Mouse (Mus musculus): ENCODE data around the gene Cfap52.

Cfap52 gene

DNA sequence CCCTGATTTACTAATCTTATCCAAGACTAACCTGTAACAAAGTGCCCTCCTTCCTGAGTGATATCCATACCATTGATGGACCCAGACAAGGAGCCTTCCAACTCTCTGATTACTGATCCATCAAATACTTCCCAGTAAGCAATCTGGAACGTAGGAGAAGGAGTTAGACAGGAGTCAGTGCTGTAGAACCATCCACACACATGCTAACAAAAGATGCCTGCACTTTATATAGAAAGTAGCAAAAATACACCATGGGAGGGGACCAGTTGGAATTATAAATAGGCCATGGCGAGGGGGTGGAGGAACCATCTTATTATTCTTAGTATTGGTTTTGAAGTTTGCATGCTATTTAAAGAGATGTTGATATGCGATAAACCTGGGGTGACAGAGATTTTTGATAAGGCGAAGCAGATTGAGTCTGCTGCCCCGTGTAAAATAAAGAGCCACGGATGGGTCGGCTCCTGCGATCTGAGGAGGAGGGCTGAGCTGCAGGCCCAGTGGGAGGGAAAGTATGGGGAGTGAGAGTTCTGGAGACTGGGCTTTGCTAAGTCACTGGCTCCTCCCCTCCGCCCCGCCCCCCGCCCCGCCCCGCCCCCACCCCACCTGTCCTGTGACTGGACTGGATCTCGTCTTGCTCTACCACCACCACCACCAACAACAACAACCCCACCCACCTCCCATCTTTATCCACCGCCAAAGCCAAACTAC is 38.9 kb downstream of the Cfap52 start:
- no peak for DNase-seq (ENCODE audit: low spot score in 2 of 2)

DNA sequence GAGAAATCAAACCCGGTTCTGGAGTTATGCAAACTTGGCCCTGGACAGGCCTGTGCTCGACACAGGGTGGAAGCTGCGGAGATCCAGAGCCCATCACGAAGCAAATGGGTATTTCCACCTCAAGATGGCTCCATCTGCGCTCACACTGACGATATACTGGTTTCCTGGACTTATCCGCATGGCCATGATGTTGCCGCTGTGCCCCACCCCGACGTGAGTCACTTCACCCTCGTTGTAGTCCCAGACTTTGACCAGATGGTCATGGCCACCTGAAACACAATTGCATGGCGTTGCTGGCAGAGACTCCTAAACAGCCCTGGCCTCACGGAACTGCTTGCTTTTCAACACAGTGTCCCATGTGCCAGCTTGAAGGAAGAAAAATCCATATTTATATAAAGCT is 40.5 kb downstream of the Cfap52 start:
- DNase-seq (ENCODE audit: low spot score in 2 of 2) = no peak

DNA sequence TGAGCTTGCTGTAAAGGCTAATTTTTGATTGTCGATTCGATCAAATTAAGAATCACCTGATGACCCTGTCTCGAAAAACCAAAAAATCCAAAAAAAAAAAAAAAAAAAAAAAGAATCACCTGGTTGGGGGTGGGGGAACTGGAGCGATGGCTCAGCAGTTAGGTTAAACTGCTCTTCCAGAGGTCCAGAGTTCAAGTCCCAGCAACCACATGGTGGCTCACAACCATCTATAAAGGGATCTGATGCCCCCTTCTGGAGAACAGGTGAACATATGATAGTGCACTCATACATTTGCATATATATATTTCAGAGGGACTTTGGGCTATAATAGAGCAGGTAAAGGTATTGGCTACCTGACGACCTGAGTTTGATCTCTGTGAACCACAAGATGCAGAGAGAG is 41.7 kb downstream of the Cfap52 start:
- DNase-seq (ENCODE audit: low spot score in 2 of 2) = no peak

DNA sequence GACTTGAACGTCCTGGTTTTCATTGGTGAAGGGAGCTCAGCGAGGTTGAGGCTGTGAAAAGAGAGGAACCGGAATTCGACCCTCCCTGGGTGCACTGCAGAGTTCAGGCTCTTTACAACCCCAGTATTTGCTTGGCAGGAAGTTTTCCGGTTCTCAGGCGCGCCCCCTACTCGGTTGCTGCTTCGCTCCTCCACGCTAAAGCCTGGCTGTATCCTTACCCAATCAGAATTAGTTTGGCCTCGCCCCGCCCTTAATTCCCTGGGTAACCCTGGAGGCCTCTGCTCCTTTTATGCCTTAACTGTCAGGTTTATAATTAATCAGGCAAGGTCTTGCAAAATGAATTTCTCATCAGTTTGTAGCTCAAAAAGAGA is 42.7 kb downstream of the Cfap52 start:
- DNase-seq (ENCODE audit: low spot score in 2 of 2) = no peak

DNA sequence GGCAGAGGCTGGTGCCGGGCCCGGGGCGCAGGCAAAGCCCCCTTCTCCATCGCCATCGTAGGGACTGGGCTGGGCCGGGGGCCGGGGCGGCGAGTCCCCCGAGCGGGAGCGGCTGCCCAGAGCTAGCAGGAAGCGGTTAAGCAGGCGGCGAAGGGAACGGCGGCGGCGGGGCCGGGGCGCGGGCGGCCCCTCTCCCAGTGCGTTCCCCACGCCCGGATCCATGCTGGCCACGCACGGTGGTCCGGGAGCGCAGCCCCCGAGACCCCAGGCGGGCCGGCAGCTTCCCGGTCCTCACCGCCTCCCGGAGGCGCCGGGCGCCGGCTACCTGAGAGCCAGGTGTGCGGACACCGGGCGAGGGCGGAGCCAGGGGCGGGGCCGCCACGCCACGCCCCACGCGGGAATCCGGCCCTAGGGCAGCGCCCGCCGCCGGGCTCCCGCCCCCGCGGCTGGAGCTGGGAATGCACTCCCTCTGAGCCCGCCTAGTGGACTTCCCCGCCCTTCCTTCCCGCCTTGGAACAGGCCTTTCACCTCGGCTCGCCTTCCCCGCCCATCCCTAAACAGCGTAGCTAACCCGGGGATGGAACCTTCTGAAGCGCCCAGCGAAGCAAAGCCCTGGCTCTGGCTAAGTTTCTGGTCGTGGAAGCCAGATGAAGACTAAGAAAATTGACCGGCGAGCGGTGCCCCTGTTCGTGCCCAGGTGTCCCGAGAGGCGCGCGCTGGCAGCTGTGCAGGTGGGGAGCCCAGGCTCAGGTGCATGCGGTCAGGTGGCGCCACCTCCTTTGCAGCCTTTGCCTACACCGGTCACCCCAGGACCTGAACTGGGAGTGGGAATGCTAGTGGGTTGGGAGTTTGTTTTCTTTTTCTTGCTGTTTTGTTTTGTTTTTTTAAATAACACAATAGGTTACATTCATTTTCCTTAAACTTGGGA is 43.4 kb downstream of the Cfap52 start, which contains the start of gene Usp43:
TSS of gene Usp43 (minus strand) at position 327 of the 928 bp plus-strand sequence.
- DNase-seq (ENCODE audit: low spot score in 2 of 2) = no peak

DNA sequence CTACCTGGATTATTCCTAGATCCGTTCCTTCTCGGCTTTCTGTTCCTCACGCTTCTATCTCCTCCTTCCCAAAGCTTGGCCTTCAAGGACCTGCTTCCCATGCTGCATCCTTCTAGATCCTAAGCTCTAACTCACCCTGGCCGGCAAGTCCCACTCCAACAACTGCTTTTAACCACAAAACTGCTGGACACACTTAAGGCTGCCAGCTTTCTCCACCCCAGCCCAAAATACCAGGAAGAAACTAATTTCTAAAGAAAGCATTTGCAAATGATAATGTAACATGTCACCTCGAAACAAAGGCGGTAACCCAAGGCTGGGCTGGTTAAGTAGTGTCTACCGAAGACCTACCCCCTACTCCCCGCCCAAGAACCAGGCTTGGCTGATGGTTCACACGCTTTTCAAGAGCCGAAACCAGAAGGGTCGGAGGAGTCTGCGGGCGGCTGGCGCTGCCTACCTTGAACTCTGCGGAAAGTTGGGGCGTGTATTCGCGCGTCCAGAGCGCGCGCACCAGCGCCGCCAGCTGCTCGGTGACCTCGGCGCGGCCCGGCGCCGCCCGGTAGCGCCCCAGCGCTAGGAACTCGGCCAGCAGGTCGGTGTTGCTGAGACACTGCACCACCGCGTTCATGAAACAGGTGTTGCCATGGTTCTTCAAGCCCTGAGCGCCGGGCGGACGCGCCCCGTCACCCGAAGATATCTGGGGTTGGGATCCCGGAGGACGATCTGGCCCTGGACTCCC is 44.2 kb downstream of the Cfap52 start:
- no peak for DNase-seq (ENCODE audit: low spot score in 2 of 2)

DNA sequence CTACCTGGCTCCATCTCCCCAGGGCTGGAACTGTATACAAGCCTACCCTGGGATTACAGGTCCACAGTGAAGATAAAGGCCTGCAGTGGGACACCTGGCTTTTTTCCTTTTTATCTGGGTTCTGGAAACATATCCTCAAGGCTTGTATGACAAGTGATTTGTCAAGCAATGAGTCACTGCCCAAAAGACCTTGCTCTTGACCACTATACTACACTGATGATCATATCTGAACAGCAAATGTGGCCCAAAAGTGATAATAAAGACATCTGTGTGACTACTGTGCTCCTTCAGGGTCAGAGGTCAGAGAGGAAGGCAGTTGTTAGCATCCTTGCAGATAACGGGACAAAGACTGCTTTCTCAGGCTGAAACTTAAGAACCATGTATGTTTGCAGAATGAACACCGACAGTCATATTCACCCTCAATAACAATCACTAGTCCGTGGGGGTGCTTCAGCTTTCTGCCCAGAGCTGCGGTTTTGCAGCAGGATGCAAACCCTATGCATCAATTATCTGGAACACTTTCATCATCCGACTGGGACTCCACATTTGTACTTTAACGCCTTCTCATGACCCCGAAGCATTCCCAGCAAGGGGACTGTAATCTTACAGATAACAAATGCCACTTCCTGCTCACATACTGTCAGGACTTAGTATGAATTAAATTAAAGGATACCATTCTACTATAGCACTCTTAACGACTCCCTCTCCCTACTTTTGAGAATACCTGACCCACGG is 45.1 kb downstream of the Cfap52 start:
- no peak for DNase-seq (ENCODE audit: low spot score in 2 of 2)

DNA sequence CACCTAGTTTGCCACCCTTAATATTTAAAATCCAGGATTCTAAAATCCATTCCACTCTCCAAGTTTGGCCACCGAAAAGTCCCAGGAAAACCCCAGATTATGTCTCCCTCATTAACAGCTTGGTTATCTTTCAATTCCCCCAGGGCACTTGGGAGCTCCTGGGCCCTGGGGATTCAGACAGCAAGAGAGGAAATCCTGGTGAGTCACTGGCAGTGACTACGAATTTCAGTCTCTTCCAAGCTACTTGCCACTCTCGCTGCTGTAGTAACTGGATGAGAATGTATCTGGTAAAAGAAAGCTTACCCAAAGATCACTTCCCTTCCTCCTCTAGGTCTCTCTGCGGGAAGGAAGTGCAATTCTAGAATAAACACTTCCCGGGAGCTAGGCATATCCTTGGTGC is 45.9 kb downstream of the Cfap52 start:
- DNase-seq (ENCODE audit: low spot score in 2 of 2) = no peak

DNA sequence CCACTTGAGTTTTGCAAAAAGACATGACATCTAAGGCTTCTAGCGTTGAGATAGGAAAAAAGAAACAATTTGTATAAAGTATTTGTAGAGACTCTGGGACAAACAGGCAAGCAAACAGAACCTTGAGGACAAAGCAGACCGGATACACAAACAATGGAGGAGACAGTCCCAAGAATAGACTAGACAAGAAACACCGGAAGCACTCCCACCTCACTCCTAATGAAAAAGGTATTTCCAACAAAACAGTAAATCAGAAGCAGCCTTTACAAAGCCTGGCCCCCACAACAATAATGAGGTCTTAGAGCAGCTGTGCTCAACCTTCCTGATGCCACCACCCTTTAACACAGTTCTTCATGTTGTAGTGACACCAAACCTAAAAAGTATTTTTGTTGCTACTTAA is 48.3 kb downstream of the Cfap52 start:
- no peak for DNase-seq (ENCODE audit: low spot score in 2 of 2)

DNA sequence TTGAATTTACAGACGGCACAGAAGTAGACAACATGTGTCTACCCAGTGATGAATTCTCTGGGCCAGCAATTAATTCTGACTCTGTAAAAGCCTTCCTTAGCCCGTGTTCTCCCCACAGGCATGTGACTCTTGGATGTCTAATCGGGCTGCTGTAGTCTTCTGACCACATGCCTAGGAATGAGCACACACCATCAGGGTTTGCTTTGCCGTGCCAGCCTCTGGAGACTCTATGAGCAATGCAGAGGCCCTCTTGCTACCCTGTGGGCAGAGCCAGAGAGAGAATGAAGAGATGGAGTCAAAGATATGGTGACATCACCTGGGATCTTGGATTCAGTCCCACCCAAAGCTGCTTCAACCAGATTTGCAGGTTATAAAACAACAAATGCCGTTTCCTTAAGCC is 54.4 kb downstream of the Cfap52 start:
- no peak for DNase-seq (ENCODE audit: low spot score in 2 of 2)

DNA sequence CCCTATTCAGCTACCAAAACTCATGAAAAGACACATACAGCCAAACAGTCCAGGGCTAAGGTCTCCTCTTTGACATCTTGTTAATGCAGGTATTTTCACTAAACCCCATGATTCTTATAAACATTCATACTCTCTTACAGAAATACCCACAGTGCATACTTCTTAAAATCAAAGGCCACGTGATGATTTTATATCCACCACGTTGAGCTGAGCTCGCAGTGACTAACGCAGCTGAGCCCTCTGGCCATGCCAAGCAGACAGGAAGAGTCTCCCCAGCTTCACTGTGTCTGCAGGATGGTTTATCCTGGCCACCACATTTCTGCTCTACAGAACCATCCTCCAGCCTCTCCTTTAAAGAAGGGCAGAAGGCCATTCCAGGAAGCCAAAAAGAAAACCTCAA is 61.7 kb downstream of the Cfap52 start:
- DNase-seq (ENCODE audit: low spot score in 2 of 2) = no peak

DNA sequence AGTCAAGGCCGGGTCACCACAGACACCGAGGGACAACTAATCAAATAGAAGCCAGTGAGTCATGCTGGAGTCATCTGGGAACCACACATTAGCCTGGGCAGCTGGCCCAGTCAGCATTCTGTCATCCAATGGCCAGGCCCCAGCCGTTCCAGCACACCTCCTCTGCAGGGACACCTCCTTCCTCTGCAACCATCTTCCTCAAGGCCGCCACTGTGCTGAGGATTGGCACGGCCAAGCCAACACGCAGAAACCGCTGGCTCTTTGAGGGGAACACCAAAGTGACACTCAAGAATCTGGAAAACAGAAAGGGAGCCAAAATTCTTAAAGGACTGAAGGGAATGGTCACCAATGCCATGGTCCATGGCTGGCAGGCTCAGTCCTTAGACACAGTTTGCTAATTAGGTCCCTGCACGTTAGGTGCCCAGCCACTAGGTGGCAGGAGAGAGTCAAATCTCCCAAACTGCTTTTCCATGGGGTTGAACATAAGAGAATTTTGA is 68.3 kb downstream of the Cfap52 start:
- peak; percentile 16 to 29 for DNase-seq (ENCODE audit: low spot score in 2 of 2)

DNA sequence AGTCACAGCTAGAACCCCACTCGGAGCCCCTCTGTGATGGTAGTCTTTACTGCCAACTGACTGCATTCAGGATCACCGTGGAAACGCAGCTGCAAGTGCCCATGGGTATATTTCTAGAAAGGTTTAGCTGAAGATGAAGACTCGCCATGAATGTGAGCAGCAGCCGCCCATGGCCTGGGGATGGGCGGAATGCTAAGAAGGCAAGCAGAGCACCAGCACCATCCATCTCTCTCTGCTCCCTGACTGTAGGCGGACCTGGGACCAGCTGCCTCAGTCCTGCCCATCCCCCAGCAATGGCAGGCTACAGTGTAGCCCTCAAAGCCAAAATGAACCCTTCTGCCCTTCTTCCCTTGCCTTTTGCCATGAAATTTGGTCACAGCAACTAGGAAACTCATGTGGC is 69.8 kb downstream of the Cfap52 start:
- no peak for DNase-seq (ENCODE audit: low spot score in 2 of 2)

DNA sequence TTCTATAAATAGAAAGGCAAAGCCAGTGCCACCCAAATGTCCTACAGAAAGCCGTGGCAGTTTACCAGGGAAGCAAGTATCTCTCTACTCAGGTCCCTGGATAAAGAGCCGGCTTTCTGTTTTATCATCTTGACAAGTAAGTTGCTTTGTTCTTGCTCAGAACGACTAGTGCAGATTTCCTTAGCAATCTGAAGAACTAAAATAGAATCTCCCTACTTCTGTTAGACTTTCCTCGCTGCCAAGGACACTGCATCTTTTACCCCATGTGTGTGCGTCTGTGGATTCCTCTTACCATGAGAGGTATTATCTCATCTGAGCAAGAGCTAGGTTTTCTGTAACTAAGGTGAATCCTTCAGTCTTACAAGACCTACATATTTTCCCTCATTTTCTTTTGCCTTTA is 76.9 kb downstream of the Cfap52 start:
- no peak for DNase-seq (ENCODE audit: low spot score in 2 of 2)

DNA sequence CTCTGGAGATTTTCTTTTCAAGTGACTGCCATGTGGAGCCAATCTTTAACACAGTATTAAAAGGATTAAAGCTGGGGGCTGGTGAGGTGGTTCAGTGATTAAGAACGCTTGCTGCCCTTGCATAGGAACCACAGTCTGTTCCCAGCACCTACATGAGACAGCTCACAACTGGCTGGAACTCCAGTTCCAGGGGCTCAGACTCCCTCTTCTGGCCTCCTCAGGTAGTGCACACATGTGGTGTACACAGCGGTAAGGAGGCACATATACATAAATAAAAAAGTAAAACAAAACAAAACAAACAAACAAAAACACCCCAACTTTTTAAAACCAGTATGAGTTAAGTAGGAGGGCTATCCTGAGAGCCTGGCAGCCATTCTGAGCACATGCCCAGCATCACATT is 79.5 kb downstream of the Cfap52 start:
- DNase-seq (ENCODE audit: low spot score in 2 of 2) = no peak
